Mouse (Mus musculus): Measurements from ENCODE around the gene Pkdrej.

GRCm38 (mm10) chr15:85831954-85832590 is 10.5 kb upstream of the Pkdrej start, which contains the start of gene Ttc38:
- no peak for TF ChIP-seq CTCF (IDR thresholded peaks at IDR 0.05; ENCODE audit: extremely low read depth, insufficient read depth, low read length)
- TF ChIP-seq POLR2A (IDR thresholded peaks at IDR 0.05; ENCODE audit: extremely low read depth, insufficient read depth, low read length), result peak; percentile 83
